Mouse (Mus musculus) midbrain, embryonic 11.5 days (tissue): ENCODE measurements around the gene Lztfl1. TPM values are rescaled to one million over a fixed set of nuclear protein-coding genes. Genes with fewer than 3 reads are reported as not detected.
"Not testable (repeated sequence)": the region's sequence is repeated elsewhere in the genome, so short reads cannot be mapped to it uniquely, and the experiment has no call there.

Source experiments
- ATAC-seq: fragments of 200-750 bp; cut with Nextera tagmentation; 2 replicates; pipeline ENCODE4 v1.8.0; 2017; ENCODE audit warnings: moderate TSS enrichment, moderate library complexity; ENCODE audit not compliant: low FRiP score
- DNase-seq: peaks from one replicate; pipeline ENCODE4 v3.0.0; 2015; ENCODE audit warnings: low spot score; ENCODE audit errors: missing footprints
- H3K27ac ChIP-seq: fragments of 300-500 bp; sonication (generic); 2 replicates; pipeline ENCODE4 v1.5.1; 2014; ENCODE audit warnings: low read depth, low read length
- H3K27me3 ChIP-seq: fragments of 300-500 bp; sonication (generic); 2 replicates; pipeline ENCODE4 v1.6.1; 2014; ENCODE audit warnings: mild to moderate bottlenecking, low read length, moderate library complexity, mixed read lengths; ENCODE audit not compliant: control insufficient read depth, insufficient read depth
- H3K36me3 ChIP-seq: fragments of 300-500 bp; sonication (generic); 2 replicates; pipeline ENCODE4 v1.6.1; 2014; ENCODE audit warnings: mild to moderate bottlenecking, low read length, moderate library complexity, mixed read lengths; ENCODE audit not compliant: control insufficient read depth, insufficient read depth
- H3K4me1 ChIP-seq: fragments of 300-500 bp; sonication (generic); 2 replicates; pipeline ENCODE4 v1.6.1; 2014; ENCODE audit warnings: low read length; ENCODE audit not compliant: control insufficient read depth, insufficient read depth
- H3K4me2 ChIP-seq: fragments of 300-500 bp; sonication (generic); 2 replicates; pipeline ENCODE4 v1.6.1; 2014; ENCODE audit warnings: mild to moderate bottlenecking, moderate library complexity
- H3K4me3 ChIP-seq: fragments of 300-500 bp; sonication (generic); 2 replicates; pipeline ENCODE4 v1.5.1; 2014; ENCODE audit warnings: low read depth, low read length
- H3K9ac ChIP-seq: fragments of 300-500 bp; sonication (generic); 2 replicates; pipeline ENCODE4 v1.6.1; 2014; ENCODE audit warnings: low read length
- H3K9me3 ChIP-seq: fragments of 300-500 bp; sonication (generic); 2 replicates; pipeline ENCODE4 v1.6.1; 2016; ENCODE audit warnings: low read length; ENCODE audit not compliant: control insufficient read depth
- whole genome bisulfite sequencing: fragments of 180-500 bp; shearing (Covaris S2); extraction: QIAGEN DNeasy Blood & Tissue Kit; methylation state at CpG from one replicate; pipeline ENCODE4 v1.1.7; 2014; 5-methylcytosine and 5-hydroxymethylcytosine counted together
- polyA plus RNA-seq: library from polyadenylated mRNA; unstranded; fragments of >200 nt; fragmentation: Nextera tagmentation; extraction: Ambion mirVana; gene quantifications from 2 replicates; pipeline ENCODE4 v1.2.1, GENCODE M21; 2014

Gene Lztfl1
- polyA plus RNA-seq, 1 experiment from 2014 or later = 50.6 TPM

GRCm38 (mm10) chr9:123754333-123754732 lies 36.8 kb upstream of the Lztfl1 start:
- H3K4me2 ChIP-seq = no peak overlapping the region
- H3K27ac ChIP-seq = no peak overlapping the region
- no peak overlapping the region for H3K4me3 ChIP-seq
- H3K36me3 ChIP-seq = no peaks in the 10 kb centered on the region
- no peaks in the 10 kb centered on the region for H3K9me3 ChIP-seq
- no peaks in the 10 kb centered on the region for H3K27me3 ChIP-seq
- DNase-seq = no peak
- no peaks in the 10 kb centered on the region for H3K4me1 ChIP-seq
- ATAC-seq = no peak
- no peak overlapping the region for H3K9ac ChIP-seq
- WGBS = 96% methylated on average over 4 of the region's 4 CpGs

- not testable (repeated sequence) for H3K4me3 ChIP-seq, H3K9ac ChIP-seq, H3K4me2 ChIP-seq, H3K27me3 ChIP-seq, H3K36me3 ChIP-seq, H3K4me1 ChIP-seq, DNase-seq, H3K27ac ChIP-seq, ATAC-seq, H3K9me3 ChIP-seq
- WGBS = 92% methylated on average over 7 of the region's 8 CpGs
These were observed 32.2 kb upstream of the Lztfl1 start for GRCm38 (mm10) chr9:123749687-123750086.

DNA sequence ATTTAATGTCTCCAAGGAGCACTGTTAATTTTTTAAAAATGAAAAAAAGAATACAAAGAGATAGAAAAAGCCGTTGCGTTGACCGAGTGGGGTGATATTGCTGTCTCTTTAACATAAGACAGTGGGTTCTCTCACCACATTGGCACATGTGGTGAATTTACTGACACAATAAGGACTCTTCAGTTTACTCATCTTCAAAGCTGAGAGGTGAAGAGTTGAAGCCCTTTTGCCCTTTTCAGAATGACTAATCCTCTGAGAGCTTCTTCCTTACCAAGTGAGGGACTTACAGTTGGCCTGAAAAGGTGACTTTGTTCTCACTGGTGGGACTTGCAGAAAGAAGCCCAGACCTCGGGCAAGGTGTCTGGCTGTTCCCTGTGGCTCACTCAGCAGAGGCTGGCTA lies 23.3 kb upstream of the Lztfl1 start:
- no peak for ATAC-seq
- WGBS = 84% methylated on average over 4 of the region's 4 CpGs
- no peaks in the 10 kb centered on the region for H3K36me3 ChIP-seq

GRCm38 (mm10) chr9:123734133-123734532 lies 16.6 kb upstream of the Lztfl1 start:
- WGBS = 74% methylated on average over 3 of the region's 3 CpGs

More for the DNA sequence above, 23.3 kb upstream of the Lztfl1 start:
- H3K4me2 ChIP-seq = no peak overlapping the region
- H3K27ac ChIP-seq = no peak overlapping the region
- no peak overlapping the region for H3K4me3 ChIP-seq
- H3K9ac ChIP-seq = no peak overlapping the region
- no peaks in the 10 kb centered on the region for H3K4me1 ChIP-seq
- DNase-seq = no peak
- no peaks in the 10 kb centered on the region for H3K27me3 ChIP-seq
- H3K9me3 ChIP-seq = no peaks in the 10 kb centered on the region

DNA sequence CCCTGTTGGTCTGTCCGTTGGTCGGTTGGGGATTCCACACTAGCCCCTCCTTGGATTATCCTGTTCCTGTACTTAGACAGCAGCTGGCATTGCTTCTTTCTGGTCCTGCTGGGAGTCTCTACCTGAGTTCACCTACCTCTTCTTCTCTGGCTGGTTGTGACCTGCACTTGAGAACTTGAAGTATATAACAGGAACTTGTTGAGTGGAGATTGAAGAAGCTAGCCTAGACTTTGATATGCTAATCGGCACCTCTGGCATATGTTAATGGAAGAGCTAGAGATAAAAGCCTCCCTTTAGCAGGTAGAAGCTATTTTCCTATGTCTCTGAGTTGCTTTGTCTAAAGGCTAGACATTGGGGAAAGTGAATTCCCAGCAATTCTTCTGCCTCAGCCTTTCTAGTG lies 13.8 kb upstream of the Lztfl1 start:
- 79% methylated on average over 3 of the region's 3 CpGs for WGBS
- Histone ChIP-seq H3K36me3 (no peaks in the 10 kb centered on the region), H3K4me1 (no peaks in the 10 kb centered on the region), H3K9ac (no peak overlapping the region), H3K27ac (no peak overlapping the region), H3K27me3 (no peaks in the 10 kb centered on the region), H3K4me3 (no peak overlapping the region), H3K9me3 (no peaks in the 10 kb centered on the region), H3K4me2 (no peak overlapping the region)
- DNase-seq (no peak), ATAC-seq (no peak)

More at GRCm38 (mm10) chr9:123734133-123734532, 16.6 kb upstream of the Lztfl1 start:
- H3K27me3 ChIP-seq = no peaks in the 10 kb centered on the region
- H3K4me3 ChIP-seq = no peak overlapping the region
- no peaks in the 10 kb centered on the region for H3K9me3 ChIP-seq
- H3K4me2 ChIP-seq = no peak overlapping the region
- H3K4me1 ChIP-seq = no peaks in the 10 kb centered on the region
- no peak for ATAC-seq
- DNase-seq = no peak
- no peak overlapping the region for H3K27ac ChIP-seq
- no peak overlapping the region for H3K9ac ChIP-seq
- no peaks in the 10 kb centered on the region for H3K36me3 ChIP-seq

DNA sequence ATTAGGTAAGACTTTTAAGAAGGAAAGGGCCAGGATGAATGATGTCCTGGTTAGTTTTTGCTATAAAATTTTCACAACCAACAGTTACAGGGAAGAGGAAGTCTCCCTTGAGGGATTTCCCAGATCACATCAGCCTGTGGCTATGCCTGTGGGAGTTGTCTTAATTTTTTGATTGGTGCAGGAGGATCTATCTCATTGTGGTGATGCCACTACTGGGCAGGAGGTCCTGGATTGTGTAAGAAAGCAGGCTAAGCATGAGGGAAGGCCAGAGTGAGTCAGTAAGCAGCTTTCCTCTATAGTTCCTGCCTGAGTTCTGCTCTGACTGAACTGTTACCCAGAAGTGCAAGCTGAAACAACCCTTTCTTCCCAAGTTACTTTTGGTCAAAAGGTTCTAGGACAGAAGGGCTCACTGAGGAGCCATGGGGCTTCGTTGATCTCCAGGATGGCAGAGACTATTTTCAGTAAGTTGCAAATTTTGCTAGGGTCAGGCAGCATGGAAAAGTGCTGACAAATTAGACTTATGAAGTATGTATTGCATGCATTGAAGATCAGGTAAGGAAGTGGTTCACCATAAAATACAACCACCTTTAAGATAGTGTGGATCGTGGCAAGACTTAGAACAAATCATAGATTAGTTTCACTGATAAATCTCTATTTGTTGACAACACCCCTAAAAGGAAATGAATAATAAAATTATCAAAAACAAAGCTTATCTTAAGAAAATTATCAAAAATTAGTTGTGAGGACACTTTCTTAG lies 5.4 kb upstream of the Lztfl1 start:
- Histone ChIP-seq H3K9me3 (no peaks in the 10 kb centered on the region), H3K4me2 (no peak overlapping the region), H3K27me3 (no peaks in the 10 kb centered on the region), H3K9ac (no peak overlapping the region), H3K4me3 (no peak overlapping the region), H3K4me1 (no peaks in the 10 kb centered on the region), H3K36me3 (no peaks in the 10 kb centered on the region), H3K27ac (no peak overlapping the region)
- 74% methylated on average over 2 of the region's 2 CpGs for WGBS
- DNase-seq (no peak), ATAC-seq (no peak)

DNA sequence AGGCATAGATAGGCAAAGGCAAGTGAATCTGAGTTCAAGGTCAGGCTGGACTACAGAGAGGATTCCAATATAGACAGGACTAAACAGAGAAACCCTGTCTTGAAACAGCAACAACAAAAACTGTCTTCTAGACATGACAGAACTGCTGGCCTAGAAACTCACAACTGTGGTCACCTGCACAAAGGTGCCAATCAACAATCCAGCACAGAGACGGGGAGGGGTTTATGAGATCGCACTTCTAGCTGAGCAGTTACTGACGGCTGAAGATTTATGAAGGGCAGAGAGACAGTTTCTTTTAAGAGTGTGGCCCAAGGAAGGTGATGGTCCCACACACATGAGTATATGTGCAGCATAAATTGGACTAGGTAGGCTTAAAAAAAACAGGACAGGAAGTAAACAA lies 1.2 kb downstream of the Lztfl1 start:
- Histone ChIP-seq H3K4me1 (peaks cover 4% of the 10 kb centered on the region), H3K9me3 (no peaks in the 10 kb centered on the region), H3K27me3 (no peaks in the 10 kb centered on the region), H3K9ac (no peak overlapping the region), H3K27ac (no peak overlapping the region), H3K36me3 (no peaks in the 10 kb centered on the region), H3K4me2 (no peak overlapping the region), H3K4me3 (no peak overlapping the region)
- ATAC-seq = no peak
- DNase-seq = no peak
- WGBS = 79% methylated on average over 3 of the region's 3 CpGs

GRCm38 (mm10) chr9:123713111-123713510 lies 4.4 kb downstream of the Lztfl1 start:
- H3K27me3 ChIP-seq = no peaks in the 10 kb centered on the region
- DNase-seq (no peak), ATAC-seq (no peak)
- H3K27ac ChIP-seq = no peak overlapping the region
- whole genome bisulfite sequencing = 89% methylated on average over 2 of the region's 2 CpGs
- no peaks in the 10 kb centered on the region for H3K36me3 ChIP-seq
- H3K4me2 ChIP-seq = no peak overlapping the region
- H3K4me3 ChIP-seq = no peak overlapping the region
- no peaks in the 10 kb centered on the region for H3K9me3 ChIP-seq
- H3K4me1 ChIP-seq = peaks cover 4% of the 10 kb centered on the region
- no peak overlapping the region for H3K9ac ChIP-seq

GRCm38 (mm10) chr9:123709226-123709625 lies 8.3 kb downstream of the Lztfl1 start:
- H3K4me2 ChIP-seq = no peak overlapping the region
- H3K36me3 ChIP-seq = no peaks in the 10 kb centered on the region
- H3K9ac ChIP-seq = no peak overlapping the region
- H3K4me3 ChIP-seq = no peak overlapping the region
- DNase-seq (no peak), ATAC-seq (no peak)
- no peak overlapping the region for H3K27ac ChIP-seq
- WGBS = 50% methylated on average over 2 of the region's 2 CpGs
- H3K4me1 ChIP-seq = no peaks in the 10 kb centered on the region
- no peaks in the 10 kb centered on the region for H3K27me3 ChIP-seq
- H3K9me3 ChIP-seq = no peaks in the 10 kb centered on the region
